Mouse (Mus musculus): ENCODE data around the gene 4933405L10Rik.

GRCm38 (mm10) chr8:105716302-105716945 lies 9.0 kb downstream of the 4933405L10Rik start:
- TF ChIP-seq CTCF (IDR thresholded peaks at IDR 0.05; ENCODE audit: insufficient read depth, low read depth, low read length): no peak
- no peak for TF ChIP-seq POLR2A (IDR thresholded peaks at IDR 0.05; ENCODE audit: insufficient read depth, low read depth, low read length)

All from olfactory bulb, adult 2 months (tissue).